Mouse (Mus musculus) megakaryocyte-erythroid progenitor cell, adult 5-6 weeks (primary cell): ENCODE results near the gene Ush2a. TPM values are rescaled to one million over a fixed set of nuclear protein-coding genes. Genes with fewer than 3 reads are reported as not detected.

Experiments used
- ATAC-seq: replicated peaks from 2 replicates; pipeline ENCODE4 v1.8.0; 2016; ENCODE audit warnings: mild to moderate bottlenecking, inconsistent platforms; ENCODE audit not compliant: severe bottlenecking, poor library complexity, low FRiP score, low TSS enrichment
- total RNA-seq, 2 experiments: library from RNA; stranded (forward) in 1 of 2; stranded (reverse) in 1 of 2; fragments of 200-1000, 215-1000 nt in 1 of 2; fragments of >200 nt in 1 of 2; fragmentation: Nextera tagmentation in 1 of 2; gene quantifications; 2 replicates each; pipeline ENCODE4 v1.2.3; 2014 to 2017

Ush2a gene
- total RNA-seq, 2 experiments from 2014 or later, result not detected

DNA sequence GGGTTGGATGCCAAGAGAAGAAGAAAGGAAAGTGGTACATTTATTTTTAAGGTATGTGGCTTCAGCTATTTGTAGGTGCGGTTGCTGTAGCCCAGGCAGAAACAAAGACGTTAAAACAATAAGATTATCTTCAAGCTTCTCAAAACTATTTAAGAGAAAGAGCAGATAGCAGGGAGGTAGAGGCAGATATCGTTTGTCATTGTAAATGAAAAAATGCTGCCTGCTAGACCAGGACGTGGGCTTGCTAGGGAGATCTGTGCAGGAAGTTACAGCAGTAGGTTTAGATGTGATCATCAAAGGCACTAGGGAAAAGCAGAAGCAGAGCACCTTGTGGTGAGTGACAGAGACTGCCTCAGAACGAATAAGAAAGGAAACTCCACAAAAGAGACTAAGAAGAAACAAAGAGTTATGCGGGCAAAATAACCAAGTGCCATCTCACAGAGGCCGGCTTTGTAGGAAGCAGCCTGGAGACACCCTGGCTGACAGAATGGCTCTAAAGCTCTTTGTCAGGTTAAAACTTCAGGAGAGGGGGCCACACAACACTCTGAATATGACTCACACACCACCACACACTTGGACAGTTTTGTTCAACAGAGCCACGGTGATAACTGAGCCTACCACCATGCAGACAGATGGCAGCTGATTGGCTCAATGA is 563.2 kb downstream of the Ush2a start:
- no peak for ATAC-seq

DNA sequence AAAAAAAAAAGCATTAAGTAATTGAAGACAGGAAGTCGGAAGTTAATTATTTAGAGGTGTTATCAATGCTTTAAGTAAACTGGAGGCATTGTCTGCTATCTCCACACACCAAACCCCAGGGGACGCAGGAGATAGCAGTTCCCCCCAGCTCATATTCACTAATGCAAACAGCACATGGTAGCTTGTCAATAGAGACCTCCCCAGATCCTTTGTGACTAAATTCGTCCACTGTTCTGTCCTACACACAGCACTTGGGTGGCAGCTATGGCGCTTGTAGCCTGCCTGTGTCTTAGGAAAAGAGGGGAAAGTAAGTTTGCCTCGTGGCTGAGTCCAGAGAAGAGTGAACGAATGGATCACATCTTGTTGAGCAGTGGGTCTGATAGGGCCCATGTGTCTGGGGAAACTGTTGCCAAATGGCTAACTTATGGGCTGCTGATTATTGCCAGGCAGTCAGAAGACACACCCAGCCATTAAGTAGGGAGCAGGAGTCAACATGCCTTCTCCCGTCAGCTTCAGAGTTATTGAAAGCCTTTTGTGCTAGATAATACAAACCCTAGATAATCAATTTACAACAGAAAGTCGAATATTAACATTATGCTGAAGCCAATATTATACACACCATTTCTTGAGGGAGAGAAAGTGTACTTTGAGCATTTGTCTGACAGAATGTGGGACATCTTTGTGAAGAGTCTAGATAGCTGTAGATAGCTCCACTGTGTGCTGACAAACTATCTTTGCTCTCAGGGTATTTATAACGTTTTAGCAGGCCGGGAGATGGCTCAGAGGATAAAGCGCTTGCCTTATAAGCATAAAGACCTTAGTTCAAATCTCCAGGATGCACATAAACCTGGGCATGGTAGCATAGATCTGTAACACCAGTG is 568.9 kb downstream of the Ush2a start:
- ATAC-seq, result peak; percentile 81

DNA sequence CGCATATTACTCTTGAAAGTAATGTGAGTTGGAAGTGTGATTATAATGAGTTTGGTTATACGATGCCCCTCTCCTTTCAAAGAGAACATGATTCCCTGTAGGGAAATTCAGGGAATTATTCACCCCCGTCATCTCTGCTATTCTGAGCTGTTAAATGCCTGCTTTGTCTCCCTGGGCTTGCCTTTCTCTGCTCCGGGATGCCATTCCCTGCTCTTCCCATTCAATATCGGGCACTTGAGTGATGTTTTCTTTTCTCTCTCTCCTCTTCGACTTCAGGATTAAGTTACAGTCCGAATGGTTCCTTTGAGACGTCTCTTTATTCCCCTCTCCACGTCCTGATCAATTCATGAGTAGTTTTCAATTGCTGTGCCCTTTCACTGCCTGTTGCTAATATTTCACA is 572.1 kb downstream of the Ush2a start:
- no peak for ATAC-seq

DNA sequence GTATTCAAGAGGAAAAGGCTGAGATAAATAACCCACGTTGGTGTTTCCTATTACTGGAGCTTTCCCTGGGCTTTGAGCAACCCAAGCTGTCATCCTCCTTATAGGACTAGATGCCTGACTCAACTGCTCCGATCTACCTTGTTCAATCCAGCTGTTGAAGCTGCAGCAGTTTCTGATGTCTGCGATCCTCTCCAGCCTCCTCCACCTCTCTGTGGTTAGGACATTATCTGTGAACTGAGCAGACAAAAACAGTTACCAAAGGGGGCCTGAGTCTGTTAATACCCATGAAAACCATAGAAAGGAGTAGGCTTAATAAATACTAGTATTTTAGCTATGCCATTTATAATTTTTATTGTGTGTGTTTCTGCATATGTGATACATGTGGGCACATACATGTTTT is 572.9 kb downstream of the Ush2a start:
- ATAC-seq, result no peak

DNA sequence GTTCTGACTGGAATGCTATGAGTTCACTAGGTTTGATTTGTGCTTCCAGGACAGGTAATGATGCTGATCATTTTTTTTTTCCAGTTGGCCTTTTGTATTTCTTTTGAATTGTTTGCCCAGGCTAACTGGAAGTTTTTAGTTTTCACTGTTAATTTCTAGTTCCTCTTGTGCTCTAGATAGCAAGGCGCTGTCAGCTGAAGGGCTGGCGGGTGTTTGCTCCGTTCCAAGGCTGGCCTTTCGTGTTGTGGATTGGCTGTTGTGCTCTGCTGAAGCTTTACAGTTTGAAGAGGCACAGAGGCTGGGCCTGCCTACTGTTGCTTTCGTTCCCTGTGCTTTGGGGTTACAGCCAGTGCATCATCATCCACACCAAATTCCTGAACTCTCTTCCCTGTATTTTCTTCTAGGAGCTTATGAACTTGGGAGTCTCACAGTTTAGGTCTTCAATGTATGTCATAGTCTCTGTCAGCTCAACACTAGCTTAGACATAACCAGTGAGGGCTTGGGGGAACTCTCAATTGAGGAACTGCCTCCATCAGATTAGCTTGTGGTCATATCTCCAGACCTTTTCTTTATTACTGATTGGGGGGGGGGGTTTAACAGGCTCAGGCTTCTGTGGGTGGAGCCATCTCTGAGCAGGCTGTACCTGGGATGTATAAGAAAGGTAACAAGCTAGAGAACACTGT is 575.9 kb downstream of the Ush2a start:
- ATAC-seq, result no peak

DNA sequence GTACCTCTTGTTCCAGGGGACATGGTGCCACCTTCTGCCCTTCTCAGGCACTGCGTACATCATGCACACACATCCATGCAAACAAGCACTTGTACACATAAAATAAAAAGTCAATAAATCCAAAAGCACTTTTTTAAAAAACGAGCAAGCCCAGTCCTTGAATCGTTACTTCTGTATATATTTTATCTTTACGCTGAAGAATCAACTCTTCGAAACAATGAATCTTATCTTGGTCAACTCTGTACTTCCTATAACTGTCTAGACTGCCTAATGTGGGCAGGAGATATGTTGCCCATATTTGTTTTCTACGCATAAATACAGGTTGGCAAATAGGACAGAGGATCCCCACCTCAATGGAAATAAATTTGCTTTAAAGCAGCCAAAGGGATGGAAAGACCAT is 585.4 kb downstream of the Ush2a start:
- no peak for ATAC-seq

DNA sequence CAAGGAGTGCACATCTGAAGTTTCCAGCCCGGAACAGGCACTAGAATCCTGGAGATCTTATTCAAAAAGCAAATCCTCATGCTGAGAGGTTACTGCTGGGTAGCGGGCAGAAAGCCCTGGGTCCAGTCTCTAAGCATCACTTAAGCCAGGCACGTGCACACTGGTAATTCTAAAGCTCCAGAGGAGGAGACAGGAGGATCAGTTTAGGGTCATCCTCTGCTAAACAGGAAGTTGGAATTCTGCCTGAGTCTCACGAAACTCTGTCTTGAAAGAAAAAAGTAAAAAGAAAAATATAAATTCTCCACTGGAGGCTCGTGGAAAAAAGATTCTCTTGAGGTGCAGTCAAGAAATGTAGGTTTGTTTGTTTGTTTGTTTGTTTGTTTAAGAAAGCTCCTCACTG is 591.0 kb downstream of the Ush2a start:
- no peak for ATAC-seq

DNA sequence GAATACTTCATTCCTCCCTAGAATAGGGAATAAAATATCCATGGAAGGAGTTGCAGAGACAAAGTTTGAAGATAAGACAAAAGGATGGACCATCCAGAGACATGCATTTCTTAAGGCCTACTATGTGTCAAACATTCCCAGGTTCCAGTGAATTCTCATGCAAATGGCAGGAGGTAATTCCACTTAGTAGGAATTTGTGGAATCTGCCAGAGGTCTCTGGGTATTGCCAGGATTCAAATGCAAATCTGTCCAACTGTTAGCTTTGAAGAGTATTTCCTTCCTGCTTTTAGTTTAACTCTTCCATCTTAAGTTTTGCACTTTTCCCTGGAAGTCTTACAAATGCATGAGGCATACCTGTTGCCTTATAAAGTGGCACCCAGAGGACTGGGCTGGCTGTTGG is 592.4 kb downstream of the Ush2a start:
- ATAC-seq, result no peak

DNA sequence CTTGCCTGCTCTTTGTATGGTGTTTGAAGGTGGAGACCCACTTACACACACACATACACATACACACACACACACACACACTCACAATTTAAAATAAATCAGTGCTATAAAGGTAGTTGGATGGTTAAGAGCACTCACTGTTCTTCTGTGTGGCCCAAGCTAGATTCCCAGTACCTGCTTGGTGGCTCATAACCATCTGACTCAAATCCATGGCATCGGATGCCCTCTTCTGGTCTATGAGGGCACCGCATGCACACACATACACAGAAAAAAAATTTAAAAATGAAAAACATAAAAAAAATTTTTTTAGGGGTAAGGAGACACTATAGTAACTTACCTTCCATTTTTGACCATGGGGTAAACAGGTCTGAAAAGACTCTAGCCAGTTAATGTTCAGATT is 593.2 kb downstream of the Ush2a start:
- no peak for ATAC-seq

DNA sequence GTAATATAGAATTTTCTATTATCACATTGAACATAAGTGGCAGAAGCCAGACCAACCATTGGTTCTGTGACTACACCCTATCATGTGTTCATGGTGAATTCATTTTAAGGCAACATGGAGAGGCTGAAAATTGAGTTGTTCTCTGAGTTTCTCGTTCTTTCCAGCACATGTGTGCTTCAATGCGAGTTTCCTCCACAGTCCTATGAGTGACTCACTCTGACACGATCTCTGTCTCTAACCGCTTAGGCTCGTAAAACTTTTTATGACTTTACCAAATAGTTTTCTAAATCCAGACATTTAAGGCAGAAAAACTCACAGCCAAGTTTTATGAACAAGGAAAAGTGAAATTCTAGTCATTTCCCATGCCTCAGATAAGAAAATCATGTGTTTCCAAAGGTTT is 597.9 kb downstream of the Ush2a start:
- no peak for ATAC-seq

DNA sequence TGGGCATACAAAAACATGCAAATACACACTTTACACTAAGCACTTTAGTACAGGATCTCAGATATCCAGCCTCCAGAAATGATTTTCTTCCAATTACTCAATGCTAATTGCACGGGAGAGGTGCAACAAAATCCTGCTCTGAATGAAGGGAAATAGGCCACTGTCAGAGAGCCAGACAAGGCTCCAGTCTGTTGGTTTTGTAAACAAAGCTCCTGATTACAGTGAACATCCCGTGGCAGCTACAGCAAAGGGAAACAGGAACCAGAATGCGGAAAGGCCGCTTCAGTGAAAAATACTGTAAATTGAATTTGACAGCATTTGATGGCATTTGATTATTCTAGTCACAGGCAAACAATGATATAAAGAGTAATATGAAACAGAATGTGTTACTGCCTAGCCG is 604.1 kb downstream of the Ush2a start:
- ATAC-seq, result no peak

DNA sequence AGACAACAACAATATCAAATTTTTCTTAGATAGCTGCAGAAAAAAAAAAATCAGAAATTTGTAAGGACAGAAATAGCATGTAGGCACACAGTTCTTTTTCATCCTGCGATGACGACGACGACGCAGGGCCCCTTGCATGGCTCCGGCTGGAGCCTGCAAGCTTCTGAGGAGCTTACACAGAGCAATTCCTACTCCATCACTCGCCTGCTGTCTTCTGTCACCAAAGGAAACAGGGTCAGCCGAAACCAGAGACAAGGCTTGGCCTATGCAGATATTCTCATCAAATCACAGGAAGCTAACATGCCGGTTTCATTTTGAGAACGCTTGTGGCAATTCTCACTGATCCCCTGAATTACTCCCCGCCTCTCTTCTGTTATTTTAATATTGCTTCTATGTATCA is 604.7 kb downstream of the Ush2a start:
- ATAC-seq, result no peak

DNA sequence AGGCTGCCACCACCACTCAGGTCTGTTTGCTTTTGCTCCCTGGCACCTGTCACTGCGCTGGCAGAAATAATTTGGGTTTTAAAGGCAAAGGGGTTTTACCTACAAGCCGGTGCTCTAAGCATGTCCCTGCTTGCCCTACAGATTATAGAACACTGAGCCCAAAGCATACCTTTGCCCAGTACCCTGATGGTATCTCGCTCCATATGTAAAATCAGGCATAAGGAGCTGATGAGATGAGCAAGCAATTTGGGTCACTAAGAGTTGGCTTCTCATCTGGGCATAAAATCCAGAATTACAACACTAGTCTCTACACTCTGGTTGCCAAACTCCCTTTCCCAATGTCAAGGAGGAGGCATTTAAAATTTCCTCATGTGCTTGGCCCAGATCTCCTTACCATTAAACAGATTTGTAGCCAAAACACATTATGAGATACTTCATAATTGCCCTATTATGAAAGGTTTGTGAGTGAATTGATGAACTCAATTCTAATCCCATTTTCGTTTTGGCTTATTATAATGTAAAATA is 616.8 kb downstream of the Ush2a start:
- ATAC-seq, result no peak

DNA sequence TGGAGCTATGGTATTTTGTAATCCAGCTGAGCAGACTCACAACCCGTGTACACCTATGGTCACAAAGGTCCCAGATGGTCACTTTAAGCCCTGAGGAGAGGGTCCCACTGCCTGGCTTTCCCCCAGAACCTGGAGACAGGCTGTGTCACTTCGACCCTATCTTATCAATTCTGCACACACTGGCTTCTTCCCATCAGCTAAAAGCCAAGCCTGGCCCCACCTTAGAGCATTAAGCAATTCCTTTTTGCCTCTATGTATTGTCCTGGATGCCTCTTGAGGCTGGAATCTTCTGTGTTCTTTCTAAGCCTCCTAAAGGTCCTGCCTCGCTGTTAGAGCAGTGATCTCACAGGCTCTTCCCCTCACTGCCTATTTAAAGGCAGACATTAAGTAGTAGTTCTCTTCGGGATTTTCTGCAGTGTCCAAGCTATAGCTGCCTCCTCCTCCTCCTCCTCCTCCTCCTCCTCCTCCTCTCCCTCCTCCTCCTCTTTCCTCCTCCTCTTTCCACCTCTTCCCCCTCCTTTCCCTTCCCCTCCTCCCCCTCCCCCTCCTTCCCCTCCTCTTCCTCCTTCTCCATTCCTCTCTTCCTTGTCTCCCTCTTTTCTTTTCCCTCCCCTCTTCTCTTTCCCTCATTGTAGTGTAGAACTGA is 635.2 kb downstream of the Ush2a start:
- no peak for ATAC-seq

DNA sequence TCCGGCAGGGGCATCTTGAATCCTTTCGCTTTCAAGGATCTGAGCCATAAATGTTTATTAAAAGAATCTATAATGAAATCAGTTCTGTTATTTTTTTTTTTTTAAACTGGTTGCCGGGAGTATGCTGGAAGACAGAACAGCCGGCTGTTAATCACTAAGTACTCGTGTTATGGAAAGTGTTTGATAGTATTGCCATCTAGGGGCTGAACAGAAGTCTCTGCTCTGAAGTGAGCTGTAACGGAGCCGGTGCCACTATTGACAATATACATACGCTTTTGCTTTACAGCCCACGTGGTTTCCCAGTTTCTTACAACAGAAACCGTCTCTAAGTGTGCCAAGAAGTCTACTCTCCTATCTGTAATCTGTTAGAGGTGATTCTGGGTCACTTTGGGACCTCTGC is 642.3 kb downstream of the Ush2a start:
- ATAC-seq, result no peak

DNA sequence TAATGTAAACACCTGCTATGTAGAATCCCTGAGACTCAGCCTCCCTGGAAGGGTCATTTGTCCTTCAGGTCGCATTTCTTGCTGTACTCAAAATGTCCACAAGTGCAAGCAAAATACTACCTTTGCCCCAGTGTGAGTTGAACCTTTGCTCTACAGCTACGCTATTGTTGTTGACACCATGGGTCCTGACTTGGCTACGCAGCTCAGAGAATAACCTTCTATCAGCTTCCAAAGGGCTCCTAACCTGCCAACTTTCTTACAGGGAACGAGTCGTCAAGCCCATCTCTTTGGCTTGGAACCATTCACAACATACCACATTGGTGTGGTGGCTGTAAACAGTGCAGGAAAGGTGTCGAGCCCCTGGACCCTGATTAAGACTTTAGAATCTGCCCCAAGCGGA is 644.4 kb downstream of the Ush2a start:
- no peak for ATAC-seq

DNA sequence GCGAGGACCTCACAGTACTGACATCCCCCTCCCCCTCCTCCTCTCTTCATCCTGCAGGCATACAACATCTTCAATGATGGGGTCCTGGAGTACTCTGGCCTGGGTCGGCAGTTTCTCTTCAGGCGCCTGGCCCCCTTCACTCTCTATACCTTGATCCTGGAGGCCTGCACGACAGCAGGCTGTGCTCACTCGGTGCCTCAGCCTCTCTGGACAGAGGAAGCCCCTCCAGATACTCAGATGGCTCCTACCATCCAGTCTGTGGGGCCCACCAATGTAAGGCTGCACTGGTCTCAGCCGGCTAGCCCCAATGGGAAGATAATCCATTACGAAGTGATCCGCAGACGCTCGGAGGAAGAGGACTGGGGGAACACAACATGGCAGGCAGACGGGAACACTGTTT is 648.8 kb downstream of the Ush2a start:
- no peak for ATAC-seq

DNA sequence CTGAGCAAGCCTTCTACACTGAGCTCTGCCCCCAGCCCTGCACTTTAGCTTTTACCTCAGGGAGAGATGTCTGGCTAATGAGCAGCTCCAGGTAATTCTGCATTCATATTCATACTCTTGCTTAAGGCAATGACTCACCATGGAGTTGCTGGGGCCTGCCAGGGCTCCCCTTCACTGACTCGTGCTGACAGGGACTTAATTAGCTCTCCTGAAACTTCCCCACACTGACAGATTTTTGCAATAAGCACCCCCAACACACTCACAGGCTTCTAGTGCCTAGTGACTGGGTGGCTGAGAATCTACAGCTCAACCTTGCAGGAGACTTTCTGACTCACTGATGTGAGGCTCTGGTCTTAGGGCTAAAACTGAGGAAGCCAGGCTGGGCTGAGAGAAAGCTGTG is 658.1 kb downstream of the Ush2a start:
- no peak for ATAC-seq

DNA sequence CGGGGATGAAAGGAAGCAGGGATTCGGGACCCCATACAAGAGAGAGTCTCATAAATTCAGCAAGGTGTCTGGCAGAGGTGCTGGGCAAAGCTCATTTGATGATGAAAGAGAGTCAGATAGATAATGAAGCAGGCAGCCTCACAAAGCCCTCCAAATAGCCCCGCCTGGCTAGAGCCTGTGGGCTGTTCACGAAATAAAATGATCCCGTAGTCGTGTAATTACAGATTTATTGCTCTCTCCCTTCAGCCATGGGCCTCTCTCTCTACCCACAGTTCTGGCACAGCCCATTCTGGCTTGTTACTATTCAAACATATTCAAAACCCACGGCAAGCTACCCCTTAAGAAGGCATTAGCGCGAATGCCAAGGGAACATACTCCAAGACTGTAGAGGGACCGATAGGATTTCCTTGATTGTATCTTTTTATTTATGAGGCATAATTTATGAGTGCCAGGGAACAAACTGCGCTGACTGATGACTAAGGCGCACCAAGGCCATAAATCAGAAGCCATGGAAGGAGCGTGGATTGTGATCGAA is 675.5 kb downstream of the Ush2a start:
- ATAC-seq, result no peak

DNA sequence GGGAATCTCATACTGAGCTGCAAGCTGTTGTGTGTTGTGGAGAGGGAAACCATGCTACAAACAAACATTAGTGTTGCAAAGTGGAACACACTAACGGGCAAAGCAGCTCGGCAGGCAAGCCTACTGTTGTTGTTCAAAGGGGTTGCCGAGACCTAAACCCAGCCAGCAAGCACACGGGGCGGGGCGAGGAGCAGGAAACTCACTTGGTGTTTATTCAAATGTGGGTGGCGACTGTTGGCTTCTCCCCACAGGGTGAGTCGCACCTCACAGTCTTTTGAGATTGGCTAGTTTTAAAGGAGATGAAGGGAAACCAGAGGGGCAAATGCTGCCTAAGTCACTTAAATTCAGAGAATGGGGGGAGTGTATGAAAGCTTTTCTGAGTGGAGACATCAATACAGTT is 683.5 kb downstream of the Ush2a start:
- ATAC-seq, result no peak
